In genomic region chr3:147054157-147054838, GRCm38 (mm10) we compare ENCODE assay signal across 12 mouse cellular contexts.
"Had no signal": no experiment of that assay in that cellular context is flagged by ENCODE, and none has a peak within 500 bp of the region (broad histone marks: within the 10 kb centered on the region; RNA-seq: fewer than 3 reads in every experiment).

No protein-coding gene starts in this region.

- H3K36me3 ChIP-seq: limb, embryonic 15.5 days; liver, embryonic 12.5 days; midbrain, embryonic 13.5 days; neural tube, embryonic 15.5 days had no signal

- H3K4me2 ChIP-seq: limb, embryonic 15.5 days; liver, embryonic 12.5 days; midbrain, embryonic 13.5 days; neural tube, embryonic 15.5 days had no signal

- H3K9ac ChIP-seq: limb, embryonic 15.5 days; liver, embryonic 12.5 days; midbrain, embryonic 13.5 days; neural tube, embryonic 15.5 days had no signal

- DNase-seq: kidney, adult 18-20 months; kidney, postnatal 25 days; layer of hippocampus, adult 9-11 months; layer of hippocampus, postnatal 36 days; right cerebral cortex, adult 18-20 months; right cerebral cortex, postnatal 25 days had no signal

- H3K4me1 ChIP-seq: liver, embryonic 12.5 days; midbrain, embryonic 13.5 days; neural tube, embryonic 15.5 days had no signal

- H3K27ac ChIP-seq: limb, embryonic 15.5 days; liver, embryonic 12.5 days; midbrain, embryonic 13.5 days; neural tube, embryonic 15.5 days; stomach, postnatal 0 days had no signal

- H3K27me3 ChIP-seq: limb, embryonic 15.5 days; liver, embryonic 12.5 days; midbrain, embryonic 13.5 days; neural tube, embryonic 15.5 days had no signal

- H3K4me3 ChIP-seq: limb, embryonic 15.5 days; liver, embryonic 12.5 days; midbrain, embryonic 13.5 days; myocyte; neural tube, embryonic 15.5 days had no signal

- H3K9me3 ChIP-seq: limb, embryonic 15.5 days; liver, embryonic 12.5 days; midbrain, embryonic 13.5 days; neural tube, embryonic 15.5 days had no signal

- ATAC-seq: liver, embryonic 12.5 days; midbrain, embryonic 13.5 days had no signal
